Comparison of ENCODE assay signal across 9 mouse cellular contexts in genomic region chr11:98447475-98447834, GRCm38 (mm10). TPM values are rescaled to one million over a fixed set of nuclear protein-coding genes. Genes with fewer than 3 reads are reported as not detected.
A peak's percentile ranks its signal among the peaks of the same experiment; 100 is the strongest.
DNase-seq lines count a peak whose midpoint lies in the region; ATAC-seq and TF ChIP-seq lines count a peak whose summit lies in the region.
"Had no signal": no experiment of that assay in that cellular context is flagged by ENCODE, and none has a peak within 500 bp of the region (broad histone marks: within the 10 kb centered on the region; RNA-seq: fewer than 3 reads in every experiment).

No protein-coding gene starts in this region.

- H3K27me3 ChIP-seq in heart, embryonic 11.5 days (ENCODE audit: control insufficient read depth, insufficient read depth, low read length), result peaks cover 18% of the 10 kb centered on the region
- H3K27me3 ChIP-seq in testis, adult 2 months (ENCODE audit: control insufficient read depth, insufficient read depth, low read length), result no peaks in the 10 kb centered on the region
- peaks cover 78% of the 10 kb centered on the region for H3K27me3 ChIP-seq in liver, embryonic 12.5 days (replicated peaks)

- WGBS in heart, embryonic 11.5 days (ENCODE audit: insufficient replicate concordance), result 11% methylated on average over 7 of the region's 7 CpGs
- 16% methylated on average over 7 of the region's 7 CpGs for WGBS in liver, embryonic 12.5 days (ENCODE audit: insufficient replicate concordance)

- TF ChIP-seq POLR2A in testis, adult 2 months (IDR thresholded peaks at IDR 0.05; ENCODE audit: control insufficient read depth, low read depth, low read length), result no peak

- peaks cover 22% of the 10 kb centered on the region for H3K4me1 ChIP-seq in heart, embryonic 11.5 days (ENCODE audit: control insufficient read depth, insufficient read depth, low read length)
- H3K4me1 ChIP-seq in testis, adult 2 months (ENCODE audit: control insufficient read depth, insufficient read depth, low read length), result peaks cover 9% of the 10 kb centered on the region
- peaks cover 6% of the 10 kb centered on the region for H3K4me1 ChIP-seq in liver, embryonic 12.5 days

- peak overlapping the region; percentile 29 for H3K4me3 ChIP-seq in heart, embryonic 11.5 days (ENCODE audit: low read depth, low read length)
- H3K4me3 ChIP-seq in testis, adult 2 months (ENCODE audit: control insufficient read depth, low read depth, low read length), result peak overlapping the region; percentile 3; the same call in 1 of the 2 replicates
- peak overlapping the region; percentile 35 for H3K4me3 ChIP-seq in liver, embryonic 12.5 days

- TF ChIP-seq CTCF in testis, adult 2 months (IDR thresholded peaks at IDR 0.05; ENCODE audit: control insufficient read depth, insufficient read depth, insufficient replicate concordance, low read depth, low read length), result no peak

- DNase-seq in heart, adult 9 months (ENCODE audit: low spot score in 2 of 2), result no peak
- DNase-seq in testis, postnatal 14 days (ENCODE audit: low spot score), result no peak
- peak; percentile 55 for DNase-seq in yolk sac, embryonic 10.5 days (ENCODE audit: low spot score)
- no peak for DNase-seq in frontal cortex, postnatal 10 days (ENCODE audit: low spot score in 2 of 2)
- no peak for DNase-seq in layer of hippocampus, adult 18-20 months (ENCODE audit: low spot score in 2 of 2)
- DNase-seq: adrenal gland, postnatal 10 days had no signal

- H3K4me2 ChIP-seq in heart, embryonic 11.5 days, result peak overlapping the region; percentile 61
- H3K4me2 ChIP-seq in liver, embryonic 12.5 days, result peak overlapping the region; percentile 22; the same call in 1 of the 2 replicates

- H3K27ac ChIP-seq in heart, embryonic 11.5 days (ENCODE audit: low read depth, low read length), result no peak overlapping the region
- no peak overlapping the region for H3K27ac ChIP-seq in testis, adult 2 months (ENCODE audit: control insufficient read depth, insufficient read depth, low read depth, low read length)
- peak overlapping the region; percentile 77 for H3K27ac ChIP-seq in liver, embryonic 12.5 days

- no peak overlapping the region for H3K9ac ChIP-seq in heart, embryonic 11.5 days (ENCODE audit: low read depth, low read length)
- H3K9ac ChIP-seq in liver, embryonic 12.5 days, result 0 out of 2 replicates have a peak overlapping the region, but pooled peaks have one; percentile 9

- no peaks in the 10 kb centered on the region for H3K9me3 ChIP-seq in heart, embryonic 11.5 days (replicated peaks; ENCODE audit: control insufficient read depth, low read length)
- no peaks in the 10 kb centered on the region for H3K9me3 ChIP-seq in liver, embryonic 12.5 days (replicated peaks)

- H3K36me3 ChIP-seq in heart, embryonic 11.5 days (ENCODE audit: control insufficient read depth, insufficient read depth, low read length), result no peaks in the 10 kb centered on the region
- H3K36me3 ChIP-seq in testis, adult 2 months (ENCODE audit: control insufficient read depth, insufficient read depth, low read length), result no peaks in the 10 kb centered on the region
- H3K36me3 ChIP-seq in liver, embryonic 12.5 days, result peaks cover 17% of the 10 kb centered on the region

- ATAC-seq in heart, embryonic 11.5 days (replicated peaks; ENCODE audit: insufficient number of reproducible peaks, low FRiP score, low TSS enrichment), result no peak
- no peak for ATAC-seq in liver, embryonic 12.5 days

RNA-seq across cellular contexts. Expression of gene Grb7, which starts 1.3 kb away (rescaled TPM):
- polyA plus RNA-seq in heart, embryonic 11.5 days (2014; fragmentation: Nextera tagmentation; extraction: Ambion mirVana), result 0.63 and 2.0 TPM in 2 replicates
- 2.4 and 3.1 TPM in 2 replicates for polyA plus RNA-seq in testis, adult 2 months (2012; rRNA removed)
- polyA plus RNA-seq in liver, embryonic 12.5 days (2016; fragmentation: Nextera tagmentation; extraction: Ambion mirVana), result 20.1 and 22.0 TPM in 2 replicates
- total RNA-seq in layer of hippocampus, adult 18-20 months (2021), result 1 to 10 TPM; 1.2 to 2.1 TPM

RNA-seq across cellular contexts. Expression of gene Mien1, which starts 8.7 kb away (rescaled TPM):
- polyA plus RNA-seq in heart, embryonic 11.5 days (2014; fragmentation: Nextera tagmentation; extraction: Ambion mirVana), result 107 and 110 TPM in 2 replicates
- polyA plus RNA-seq in testis, adult 2 months (2012; rRNA removed), result 53.1 and 68.0 TPM in 2 replicates
- 64.8 and 67.4 TPM in 2 replicates for polyA plus RNA-seq in liver, embryonic 12.5 days (2016; fragmentation: Nextera tagmentation; extraction: Ambion mirVana)
- total RNA-seq in layer of hippocampus, adult 18-20 months (2021), result 10 to 100 TPM; 83.0 to 95.4 TPM

RNA-seq across cellular contexts. Expression of gene Erbb2, which starts 35.2 kb away (rescaled TPM):
- polyA plus RNA-seq in heart, embryonic 11.5 days (2014; fragmentation: Nextera tagmentation; extraction: Ambion mirVana), result 48.0 and 56.4 TPM in 2 replicates
- polyA plus RNA-seq in testis, adult 2 months (2012; rRNA removed), result 1.5 and 1.9 TPM in 2 replicates
- 5.5 and 5.6 TPM in 2 replicates for polyA plus RNA-seq in liver, embryonic 12.5 days (2016; fragmentation: Nextera tagmentation; extraction: Ambion mirVana)
- 1 to 10 TPM; 1.4 to 1.9 TPM for total RNA-seq in layer of hippocampus, adult 18-20 months (2021)

RNA-seq across cellular contexts. Expression of gene Pgap3, which starts 47.2 kb away (rescaled TPM):
- polyA plus RNA-seq in heart, embryonic 11.5 days (2014; fragmentation: Nextera tagmentation; extraction: Ambion mirVana), result 10.6 and 13.7 TPM in 2 replicates
- polyA plus RNA-seq in testis, adult 2 months (2012; rRNA removed), result 4.9 and 6.1 TPM in 2 replicates
- 3.5 and 3.8 TPM in 2 replicates for polyA plus RNA-seq in liver, embryonic 12.5 days (2016; fragmentation: Nextera tagmentation; extraction: Ambion mirVana)
- total RNA-seq in layer of hippocampus, adult 18-20 months (2021), result 1 to 10 TPM; 8.7 to 9.1 TPM
